Mouse (Mus musculus) right cerebral cortex, adult 18-20 months (tissue): ENCODE results near the gene Dpp8.
A peak's percentile ranks its signal among the peaks of the same experiment; 100 is the strongest.
"Not testable (repeated sequence)": the region's sequence is repeated elsewhere in the genome, so short reads cannot be mapped to it uniquely, and the experiment has no call there.

Experiments
- DNase-seq: peaks from one replicate; pipeline ENCODE4 v3.0.0; 2022; ENCODE audit warnings: mixed read lengths

Gene Dpp8

DNA sequence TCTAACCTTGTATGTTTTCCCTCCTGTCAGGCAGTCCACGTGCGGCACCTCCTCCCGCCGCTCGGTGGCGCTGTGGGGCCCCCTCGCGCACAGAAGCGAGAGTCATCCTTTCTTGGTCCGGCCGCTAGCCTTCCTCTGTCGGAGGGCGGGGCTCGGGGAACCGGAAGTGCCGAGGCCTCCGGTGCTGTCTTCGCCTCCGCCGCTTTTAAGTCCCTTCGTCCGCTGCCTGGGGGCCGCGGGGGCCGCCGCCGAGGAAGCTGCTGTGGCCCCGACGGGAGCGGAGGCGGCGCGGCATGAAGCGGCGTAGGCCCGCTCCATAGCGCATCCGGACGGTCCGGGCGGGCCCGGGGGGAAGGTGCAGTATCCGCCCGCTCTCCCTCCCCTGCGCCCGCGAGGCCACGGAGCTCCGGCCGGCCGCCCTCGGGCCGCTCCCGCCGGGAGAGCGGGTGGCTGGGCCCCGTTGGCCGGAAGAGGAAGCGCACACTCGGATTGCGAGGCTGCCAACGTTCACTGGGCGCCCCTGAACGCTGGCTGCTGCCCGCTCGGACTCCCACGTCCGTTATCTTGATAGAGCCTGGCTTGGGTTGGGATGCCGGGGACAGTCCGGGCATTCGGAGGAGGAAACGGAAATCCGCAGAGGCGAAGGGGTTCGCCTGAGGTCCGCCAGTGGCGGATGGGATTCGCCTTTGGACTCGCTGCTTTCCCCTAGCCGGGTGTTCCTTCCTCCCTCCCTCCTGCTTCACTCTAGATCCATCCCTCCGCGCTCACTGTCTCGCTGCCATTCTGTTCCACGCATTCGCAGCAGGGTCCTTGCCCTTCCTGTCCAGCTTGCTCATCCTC, at the start of gene Dpp8:
TSS of gene Dpp8 (plus strand) at position 146 of the 840 bp plus-strand sequence.
- peak; percentile 94 for DNase-seq

DNA sequence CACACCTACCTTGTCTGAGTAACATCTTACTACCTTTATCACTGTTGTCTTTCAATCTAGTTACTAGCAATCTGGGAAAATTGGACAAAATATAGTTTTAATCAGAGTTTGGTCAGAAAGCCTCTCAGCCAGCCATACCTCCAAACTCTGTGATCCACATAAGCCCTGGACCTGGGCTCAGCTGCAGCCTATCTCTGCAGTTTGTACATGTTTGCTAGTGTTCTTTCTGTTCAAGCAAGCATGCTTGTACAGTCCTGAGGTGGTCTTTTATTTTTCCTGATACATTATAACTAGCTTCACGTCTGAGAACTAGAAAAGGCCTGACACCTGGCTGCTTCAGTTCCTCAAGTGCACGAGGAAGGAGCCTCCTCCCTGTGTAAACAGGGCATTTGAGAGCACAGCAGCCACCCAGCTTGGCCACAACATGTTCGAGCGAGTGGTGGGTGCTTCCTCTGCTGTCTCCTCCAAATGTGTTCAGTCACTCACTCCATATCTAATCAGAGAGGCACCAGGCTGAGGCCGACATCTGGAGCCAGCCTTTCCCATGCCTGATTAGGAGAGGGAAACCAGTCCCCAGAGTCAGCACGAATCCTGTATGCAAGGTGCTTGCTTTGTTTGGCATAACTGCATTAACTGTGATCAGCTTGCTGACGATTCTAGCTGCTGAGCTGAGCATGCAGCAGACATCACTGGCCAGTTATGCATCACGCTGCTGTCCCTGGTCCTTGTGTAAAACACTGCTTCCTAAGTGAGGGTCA, 47.0 kb upstream of the Dpp8 start:
- DNase-seq: no peak

DNA sequence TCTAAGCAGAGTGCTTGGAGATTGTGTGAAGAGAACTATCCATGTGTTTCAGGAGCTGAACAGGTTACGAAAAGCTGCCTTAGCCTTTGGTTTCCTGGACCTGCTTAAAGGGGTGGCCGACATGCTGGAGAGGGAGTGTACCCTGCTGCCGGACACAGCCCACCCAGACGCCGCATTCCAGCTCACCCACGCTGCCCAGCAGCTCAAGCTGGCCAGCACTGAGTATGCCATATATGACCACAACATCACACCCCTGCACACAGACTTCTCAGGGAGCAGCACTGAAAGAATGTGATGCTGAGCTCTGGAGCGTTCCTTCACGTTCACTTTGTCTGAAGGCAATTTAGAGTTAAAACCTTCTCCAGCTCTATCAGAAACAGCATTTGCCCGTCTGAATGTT, 46.4 kb upstream of the Dpp8 start:
- DNase-seq: no peak

DNA sequence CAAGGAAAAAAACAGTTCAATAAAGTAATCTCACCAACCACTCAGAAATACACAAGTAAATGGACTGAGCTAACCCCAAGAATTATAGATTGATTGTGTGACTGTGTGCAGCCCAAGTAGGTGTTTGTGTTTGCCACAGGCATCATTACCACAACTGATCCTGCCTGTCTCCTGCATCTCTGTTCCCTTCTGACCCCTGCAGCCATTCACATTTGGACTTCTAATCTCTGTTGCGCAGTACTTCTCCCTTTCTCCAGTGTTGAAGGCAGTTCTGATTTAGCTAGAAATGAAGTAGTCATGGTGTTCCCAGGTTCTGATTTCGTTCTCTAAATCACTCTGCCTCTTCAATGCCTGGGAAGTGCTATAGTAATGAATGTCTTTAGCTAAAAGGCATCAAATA, 44.6 kb upstream of the Dpp8 start:
- DNase-seq: no peak

DNA sequence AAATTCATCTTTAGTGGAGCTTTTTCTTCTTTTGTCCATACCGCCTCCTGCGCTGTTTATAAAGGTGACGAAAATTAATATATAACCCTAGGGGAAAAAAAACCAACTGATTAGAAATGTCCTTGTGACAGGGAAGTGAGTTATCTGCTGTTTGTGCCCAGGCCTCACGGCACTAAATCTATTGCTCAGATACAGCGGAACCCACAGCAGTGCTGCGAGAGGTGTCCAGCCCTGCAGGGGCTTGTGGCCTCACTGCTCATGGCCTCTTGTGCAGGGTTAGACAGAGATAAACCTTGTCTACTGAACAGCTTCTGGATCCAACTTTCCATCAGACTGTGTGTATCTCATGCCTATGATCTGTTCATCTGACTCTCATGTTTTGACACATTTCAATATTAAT, 43.8 kb upstream of the Dpp8 start:
- no peak for DNase-seq

DNA sequence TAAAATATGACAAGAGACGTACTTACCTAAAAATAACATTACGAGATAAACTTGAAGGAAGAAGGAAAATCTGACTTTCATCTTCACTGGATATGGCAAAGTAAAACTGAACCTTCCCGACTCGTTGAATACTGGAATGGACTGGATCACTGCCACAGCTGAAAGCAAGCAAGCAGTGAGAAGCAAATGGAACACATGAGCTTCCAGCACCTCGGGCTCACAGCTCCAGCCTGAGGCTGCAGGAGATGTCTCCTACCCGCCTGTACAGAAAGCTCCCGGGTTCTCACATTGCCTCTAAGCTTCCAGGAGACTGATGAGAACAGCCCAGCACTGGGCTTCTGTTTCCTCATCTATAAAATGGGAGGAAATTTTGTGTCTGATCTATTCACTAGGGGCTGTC, 41.9 kb upstream of the Dpp8 start:
- DNase-seq: no peak

DNA sequence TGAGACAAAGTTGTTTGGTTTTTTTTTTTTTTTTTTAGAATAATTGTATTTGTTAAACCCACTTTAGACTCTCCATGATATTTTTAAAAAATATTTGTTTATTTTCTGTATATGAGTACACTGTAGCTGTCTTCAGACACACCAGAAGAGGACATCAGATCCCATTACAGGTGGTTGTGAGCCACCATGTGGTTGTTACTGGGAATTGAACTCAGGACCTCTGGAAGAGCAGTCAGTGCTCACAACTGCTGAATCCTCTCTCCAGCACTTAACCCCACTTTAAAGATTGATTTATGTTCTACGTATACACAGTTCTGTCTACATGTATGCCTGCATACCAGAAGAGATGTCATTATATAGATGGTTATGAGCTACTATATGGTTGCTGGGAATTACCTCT, 36.8 kb upstream of the Dpp8 start:
- DNase-seq: not testable (repeated sequence)

DNA sequence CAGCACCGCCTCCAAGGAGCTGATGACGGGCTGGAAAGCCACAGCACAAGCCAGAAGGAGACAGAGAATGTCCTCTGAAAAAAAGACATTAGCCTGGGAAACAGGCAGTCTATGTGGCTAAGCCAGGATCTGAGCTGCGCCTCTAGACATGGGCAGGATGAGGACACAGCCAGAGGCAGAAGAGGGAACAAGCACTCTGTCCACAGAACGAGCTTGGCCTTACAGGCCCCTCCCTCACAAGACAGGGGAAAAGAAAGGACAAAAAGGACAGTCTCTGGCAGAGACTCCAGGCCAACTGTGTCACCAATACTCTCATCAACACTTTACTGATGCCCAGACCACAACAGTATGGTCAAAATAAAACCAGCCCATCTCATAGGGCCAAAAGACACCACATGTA, 30.7 kb upstream of the Dpp8 start:
- DNase-seq: no peak

DNA sequence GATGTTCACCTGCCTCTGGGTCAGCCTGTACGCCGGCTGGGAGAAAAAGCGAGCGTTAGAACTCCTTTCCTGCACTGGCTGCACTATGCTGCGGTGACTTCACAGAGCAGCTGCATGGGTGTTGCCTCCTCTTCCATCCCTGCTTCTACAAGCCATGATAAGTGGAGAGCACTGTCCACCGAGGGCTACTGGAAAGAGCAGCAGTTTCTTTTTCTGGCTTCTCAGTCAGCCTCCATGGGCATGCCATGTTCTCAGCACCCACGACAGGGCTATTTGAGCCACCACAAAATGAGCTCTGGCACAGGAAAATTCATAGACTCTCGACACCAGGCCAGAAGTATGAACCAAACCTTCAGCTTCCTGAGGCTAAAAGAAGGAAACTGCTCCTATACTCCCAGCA, 26.5 kb upstream of the Dpp8 start:
- peak; percentile 45 for DNase-seq

DNA sequence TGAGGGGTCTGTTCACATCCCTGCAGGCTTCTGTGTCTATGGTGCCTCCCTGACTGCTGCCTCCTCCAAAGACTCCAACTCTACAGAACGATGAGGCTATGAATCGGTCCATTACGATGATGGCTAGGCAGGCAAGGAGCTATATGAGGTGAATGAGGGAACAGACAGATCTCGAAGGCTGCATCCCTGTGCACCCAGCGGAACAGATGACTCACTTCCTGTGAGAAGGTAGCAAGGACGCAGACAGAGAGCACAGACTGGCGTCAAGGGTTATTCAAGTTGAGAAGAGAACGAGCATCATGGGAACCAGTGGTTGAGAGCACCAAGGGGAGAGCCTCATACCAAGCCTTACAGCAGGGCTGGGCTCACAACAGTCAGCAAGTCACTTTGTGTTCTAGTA, 21.6 kb upstream of the Dpp8 start:
- peak; percentile 45 for DNase-seq

DNA sequence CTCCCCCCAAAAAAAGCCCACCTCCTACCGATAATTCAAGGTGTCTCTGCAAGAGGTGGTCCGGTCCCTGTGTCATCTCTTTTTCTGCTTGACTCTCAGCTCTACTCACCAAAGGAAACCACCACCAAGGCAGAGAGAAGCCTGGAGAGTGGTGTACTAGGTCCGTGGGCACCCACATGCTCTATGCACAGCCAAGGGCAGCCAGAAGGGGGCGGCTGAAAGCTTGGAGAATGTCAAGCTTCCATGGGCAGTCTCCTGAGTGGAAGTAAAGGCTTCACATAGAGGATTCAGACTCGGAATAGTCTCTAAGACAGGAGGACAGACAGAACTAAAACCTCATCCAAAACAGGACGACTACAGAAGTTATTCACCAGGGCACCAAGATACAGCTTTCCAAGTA, 20.9 kb upstream of the Dpp8 start:
- no peak for DNase-seq

DNA sequence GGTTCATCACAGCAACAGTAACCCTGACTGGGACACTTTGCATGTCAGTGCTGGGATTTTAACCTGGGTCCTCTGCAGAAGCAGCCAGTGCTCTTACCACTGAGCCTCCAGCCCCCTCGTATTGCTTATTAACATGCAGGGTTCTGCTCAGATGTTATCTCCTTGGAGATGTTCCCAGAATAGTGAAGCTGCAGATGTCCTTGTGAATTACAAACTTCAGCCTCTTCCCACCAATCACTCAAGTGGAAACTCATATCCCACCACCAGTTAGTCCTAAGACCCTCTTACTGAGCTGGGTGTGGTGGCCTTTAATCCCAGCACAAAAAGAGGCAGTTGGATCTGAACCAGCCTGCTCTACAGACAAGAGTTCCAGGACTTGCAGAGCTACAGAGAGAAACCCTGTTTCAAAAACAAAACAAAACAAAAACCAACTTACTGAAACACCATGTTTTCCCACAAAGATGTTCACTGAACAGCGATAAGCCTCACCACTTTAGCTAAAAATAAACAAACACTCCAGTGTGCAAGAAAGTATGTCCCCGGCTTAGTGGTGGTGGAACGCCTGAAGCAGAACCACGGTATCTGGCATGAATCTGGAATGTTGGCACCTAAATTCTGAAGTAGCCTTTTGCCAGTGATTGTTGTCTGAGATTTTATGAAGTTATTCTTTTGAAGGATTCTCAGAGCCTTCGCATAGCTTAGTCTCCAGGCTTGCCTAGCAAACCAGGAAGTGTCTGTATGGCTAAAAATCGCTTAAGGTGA, 16.6 kb upstream of the Dpp8 start:
- no peak for DNase-seq

DNA sequence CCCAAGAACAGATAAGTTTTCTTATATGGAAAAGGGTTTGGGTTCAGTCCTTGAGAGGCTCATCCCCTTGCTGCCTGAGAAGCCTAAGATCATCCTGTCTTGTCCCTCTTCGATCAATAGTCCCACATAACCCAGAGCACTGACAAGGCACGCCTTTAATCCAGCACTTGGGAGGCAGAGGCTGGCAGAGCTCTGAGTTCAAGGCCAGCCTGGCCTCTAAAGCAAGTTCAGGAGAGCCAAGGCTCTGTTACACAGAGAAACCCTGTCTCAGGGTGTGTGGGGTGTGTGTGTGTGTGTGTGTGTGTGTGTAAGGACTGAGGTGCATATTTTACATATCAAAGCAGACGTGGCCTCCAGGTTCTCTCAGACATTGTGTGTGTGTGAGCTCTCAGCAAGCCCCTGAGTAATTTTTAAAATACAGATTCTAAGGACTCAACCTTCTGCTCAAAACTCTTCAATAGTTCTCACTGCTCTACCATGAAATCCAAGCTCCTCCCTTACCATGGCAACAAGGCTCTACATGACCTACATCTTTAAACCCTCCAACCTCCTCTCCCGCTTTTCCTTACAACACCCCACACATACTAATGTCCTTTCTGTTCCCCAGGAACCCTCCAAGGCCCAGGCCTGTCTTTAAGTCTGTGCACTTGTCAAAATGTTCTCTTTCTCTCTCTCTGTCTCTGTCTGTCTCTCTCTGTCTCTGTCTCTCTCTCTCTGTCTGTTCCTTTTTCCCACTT, 15.8 kb upstream of the Dpp8 start:
- no peak for DNase-seq

DNA sequence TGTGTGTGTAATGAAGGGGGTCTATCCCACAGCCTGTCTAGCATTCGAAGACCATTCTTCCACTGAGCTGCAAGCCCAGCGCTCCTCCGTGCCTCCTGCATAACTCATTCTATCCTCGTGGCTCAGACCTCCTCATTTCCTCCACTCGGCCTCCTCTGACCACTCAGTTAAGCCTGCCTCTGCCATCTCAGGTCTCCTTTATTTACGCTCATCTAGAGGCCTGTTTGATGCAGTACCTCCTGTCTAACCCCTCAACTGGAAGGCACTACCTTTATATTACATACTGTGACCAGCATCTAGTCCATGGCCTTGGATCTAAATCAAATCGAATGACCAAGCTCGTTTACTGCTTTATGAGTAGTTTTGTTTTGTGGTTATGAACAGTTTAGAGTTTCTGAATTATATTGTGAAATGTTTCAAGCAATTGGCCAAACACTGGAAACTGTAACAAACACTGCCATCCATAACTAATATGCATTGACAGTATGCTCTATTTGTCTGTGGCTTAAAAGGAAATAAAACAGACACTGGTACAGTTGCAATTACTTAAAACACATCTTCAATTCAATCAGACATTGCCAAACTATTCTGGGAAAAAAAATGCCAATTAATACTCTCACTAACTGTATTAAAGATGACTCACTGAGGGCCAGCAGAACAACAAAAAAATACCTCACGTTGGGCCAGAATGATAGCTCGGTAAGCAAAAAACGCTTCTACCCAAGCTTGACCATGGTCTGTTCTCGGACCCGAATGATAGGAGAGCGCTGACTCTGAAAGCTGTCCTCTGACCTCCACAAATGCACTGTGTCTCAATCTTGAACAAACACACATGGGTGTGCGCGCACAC, 15.0 kb upstream of the Dpp8 start:
- no peak for DNase-seq

DNA sequence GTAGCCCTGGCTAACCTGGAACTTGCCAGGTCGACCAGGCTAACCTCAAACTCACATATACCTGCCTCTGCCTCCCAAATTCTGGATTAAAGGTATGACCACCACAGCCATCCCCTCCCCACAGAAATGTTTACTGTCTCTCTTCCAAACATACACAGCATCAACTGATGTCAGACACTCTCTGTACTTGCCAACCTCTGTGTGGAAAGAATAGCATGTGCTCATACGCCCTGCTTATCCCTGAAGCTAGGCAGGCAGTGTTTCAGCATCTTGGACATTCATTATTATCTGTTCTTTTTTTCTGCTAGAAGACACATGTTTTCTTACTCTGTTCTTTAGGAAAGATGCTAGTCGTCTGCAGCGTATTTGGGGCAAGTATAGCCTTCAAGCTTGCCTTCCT, 14.3 kb upstream of the Dpp8 start:
- no peak for DNase-seq

DNA sequence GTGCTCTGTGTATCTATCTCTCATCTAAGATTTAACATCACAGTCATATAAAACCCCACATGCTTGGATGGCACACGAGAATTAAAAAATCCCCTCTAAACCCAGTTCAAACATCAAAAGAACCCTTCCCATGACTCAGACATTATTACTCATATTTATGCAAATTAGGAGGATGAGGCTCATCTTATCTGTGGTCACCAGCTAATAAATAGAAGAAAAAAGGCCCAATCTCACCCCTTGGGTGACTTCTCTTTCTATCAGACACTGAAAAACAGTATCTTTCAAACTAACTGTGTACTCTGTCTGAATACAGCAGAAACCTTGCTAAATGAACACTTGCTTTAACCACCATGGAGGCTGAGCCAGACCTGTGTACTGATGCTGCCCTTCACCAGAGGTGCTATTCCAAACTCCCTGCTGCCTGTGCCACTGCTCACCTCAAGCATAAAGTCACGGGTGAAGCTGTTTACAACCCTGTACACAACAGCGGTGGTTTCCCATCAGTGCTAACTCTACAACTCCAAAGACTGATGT, 13.6 kb upstream of the Dpp8 start:
- DNase-seq: no peak

DNA sequence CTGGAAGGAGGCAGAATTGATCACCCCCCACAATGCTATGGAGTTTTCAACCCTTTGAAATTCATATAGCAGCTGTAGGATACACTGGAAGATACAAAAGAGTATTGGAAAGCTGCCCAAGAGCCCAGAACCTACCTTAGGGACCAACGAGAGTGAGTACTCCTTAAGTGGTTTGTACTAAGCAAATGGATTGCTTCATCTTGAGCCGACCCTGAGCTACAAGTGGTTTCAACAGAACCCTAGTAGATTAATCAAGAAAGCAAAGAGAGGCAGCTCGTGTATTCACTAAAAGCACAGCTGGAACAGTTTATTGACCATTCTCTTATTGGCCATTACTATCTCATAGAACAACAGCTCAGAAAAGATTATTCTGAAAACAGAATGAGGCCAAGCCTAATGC, 13.1 kb upstream of the Dpp8 start:
- DNase-seq: no peak

DNA sequence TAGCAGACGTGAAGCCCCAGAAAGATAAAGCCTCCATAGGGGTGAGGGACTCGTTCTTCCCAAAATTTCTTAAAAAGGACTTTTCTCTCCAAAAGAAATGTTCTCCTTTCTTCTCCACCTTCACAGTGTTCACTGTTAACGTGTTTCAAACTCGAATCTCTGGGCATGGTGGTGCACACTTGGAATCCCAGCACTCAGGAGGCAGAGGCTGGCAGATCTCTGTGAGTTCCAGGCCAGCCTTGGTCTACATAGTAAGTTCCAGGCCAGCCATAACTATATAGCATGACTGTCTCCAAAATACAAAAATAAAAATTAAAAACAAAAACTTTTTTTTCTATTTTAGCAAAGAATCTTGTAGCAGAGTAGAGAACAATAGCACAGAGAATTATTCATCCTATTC, 12.1 kb upstream of the Dpp8 start:
- no peak for DNase-seq

DNA sequence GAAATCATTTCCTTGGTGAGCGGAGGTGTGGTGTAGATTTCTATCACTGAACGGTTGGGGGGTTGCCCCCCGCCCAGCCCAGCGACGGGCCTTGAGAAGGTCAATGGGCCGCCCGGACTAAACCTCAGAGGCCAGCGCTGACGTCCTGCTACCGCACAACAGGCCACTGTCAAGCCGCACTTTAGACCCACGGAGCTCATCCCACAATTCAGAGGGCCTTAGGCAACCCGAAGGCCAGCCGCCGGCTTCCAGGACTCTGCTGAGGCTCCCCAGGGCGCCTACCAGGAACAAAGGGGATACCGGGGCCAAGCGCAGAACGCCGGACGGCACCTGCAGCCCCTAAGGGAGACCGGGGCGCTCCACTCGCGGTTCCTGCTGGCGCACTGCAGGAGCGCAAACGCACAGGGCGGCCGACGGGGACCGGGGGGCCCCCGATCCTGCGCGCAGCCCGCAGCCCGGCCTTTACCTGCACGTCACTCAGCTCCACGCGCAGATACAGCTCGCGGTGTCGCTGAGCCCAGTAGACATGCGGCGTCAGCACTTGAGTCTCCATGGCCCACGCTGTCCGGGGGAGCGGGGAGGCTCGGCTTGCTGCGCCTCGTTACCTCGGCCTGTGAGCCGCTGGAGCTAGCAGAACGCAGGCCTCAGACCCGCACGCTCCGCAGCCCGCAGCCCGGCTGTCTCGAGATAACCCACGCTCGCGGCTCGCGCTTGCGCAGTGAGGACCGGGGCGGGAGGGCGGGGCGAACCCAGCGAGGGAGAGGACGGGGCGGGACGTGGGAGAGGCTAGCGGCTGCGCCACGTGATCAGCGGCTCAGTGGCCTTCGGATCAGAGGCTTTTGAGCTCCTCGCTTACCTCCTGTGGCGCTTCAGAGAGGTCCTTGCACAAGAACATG, 11.0 kb upstream of the Dpp8 start, which contains the start of gene Hacd3:
TSS of gene Hacd3 (minus strand) at position 703 of the 896 bp plus-strand sequence.
- peak; percentile 93 for DNase-seq

DNA sequence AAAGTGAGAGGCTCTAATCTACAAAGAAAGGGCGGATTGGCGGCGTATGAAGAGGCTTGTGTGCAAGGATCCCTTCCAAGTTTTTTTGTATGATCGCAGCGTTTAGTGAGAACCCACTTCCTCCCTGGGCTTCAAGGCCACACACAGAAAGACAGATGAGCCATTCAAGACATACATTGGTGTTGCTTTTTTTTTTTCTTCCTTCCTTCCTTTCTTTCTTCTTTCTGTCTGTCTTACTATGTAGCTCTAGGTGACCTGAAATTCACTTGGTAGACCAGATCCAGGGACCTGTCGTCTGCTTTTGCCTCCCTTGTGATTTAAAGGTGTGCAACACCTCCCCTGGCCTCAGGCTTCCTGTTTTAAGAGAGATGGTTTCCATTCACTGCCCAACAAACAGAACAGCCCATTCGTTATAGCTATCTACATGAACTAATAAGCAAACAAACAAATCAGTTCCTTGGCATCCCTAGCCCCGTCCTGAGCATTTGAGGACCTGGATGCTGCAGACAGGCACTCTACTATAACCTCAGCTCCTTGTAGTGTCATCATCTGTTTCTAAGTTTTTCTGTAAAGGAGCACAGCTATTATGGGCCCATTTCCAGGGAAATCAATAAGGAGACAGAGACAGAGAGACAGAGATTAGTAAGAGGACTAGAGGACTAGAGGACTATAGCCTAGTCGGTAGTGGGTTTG, 10.2 kb upstream of the Dpp8 start:
- DNase-seq: no peak
